Mouse (Mus musculus) liver, embryonic 11.5 days (tissue): ENCODE data around the gene Ada. TPM values are rescaled to one million over a fixed set of nuclear protein-coding genes. Genes with fewer than 3 reads are reported as not detected.

Experiments used
- ATAC-seq: fragments of 200-750 bp; cut with Nextera tagmentation; replicated peaks from 2 replicates; pipeline ENCODE4 v1.8.0; 2017; ENCODE audit warnings: moderate number of reproducible peaks, mild to moderate bottlenecking, moderate TSS enrichment, moderate library complexity; ENCODE audit not compliant: low FRiP score
- DNase-seq: peaks from one replicate; pipeline ENCODE4 v3.0.0-alpha.2; 2017; ENCODE audit warnings: low spot score
- H3K27ac ChIP-seq: fragments of 300-500 bp; sonication (generic); 2 replicates; pipeline ENCODE4 v1.5.1; 2014; ENCODE audit warnings: mild to moderate bottlenecking, low read depth, low read length, control low read depth
- H3K27me3 ChIP-seq: fragments of 300-500 bp; sonication (generic); replicated peaks from 2 replicates; pipeline ENCODE4 v1.6.1; 2014; ENCODE audit warnings: low read length, mixed read lengths; ENCODE audit not compliant: control insufficient read depth, insufficient read depth
- H3K36me3 ChIP-seq: fragments of 300-500 bp; sonication (generic); 2 replicates; pipeline ENCODE4 v1.6.1; 2014; ENCODE audit warnings: mild to moderate bottlenecking, low read length, moderate library complexity, mixed read lengths; ENCODE audit not compliant: control insufficient read depth, insufficient read depth
- H3K4me1 ChIP-seq: fragments of 300-500 bp; sonication (generic); replicated peaks from 2 replicates; pipeline ENCODE4 v1.6.1; 2014; ENCODE audit warnings: low read length, mixed read lengths; ENCODE audit not compliant: control insufficient read depth, insufficient read depth
- H3K4me2 ChIP-seq: fragments of 300-500 bp; sonication (generic); 2 replicates; pipeline ENCODE4 v1.6.1; 2014; ENCODE audit warnings: mild to moderate bottlenecking, control low read depth, moderate library complexity
- H3K4me3 ChIP-seq: fragments of 300-500 bp; sonication (generic); 2 replicates; pipeline ENCODE4 v1.5.1; 2014; ENCODE audit warnings: low read depth, low read length, control low read depth
- H3K9ac ChIP-seq: fragments of 300-500 bp; sonication (generic); 2 replicates; pipeline ENCODE4 v1.6.1; 2014; ENCODE audit warnings: low read depth, low read length, control low read depth
- H3K9me3 ChIP-seq: fragments of 300-500 bp; sonication (generic); 2 replicates; pipeline ENCODE4 v1.6.1; 2016; ENCODE audit warnings: low read length, inconsistent platforms, mixed read lengths; ENCODE audit not compliant: control insufficient read depth
- WGBS: fragments of 180-500 bp; shearing (Covaris S2); extraction: QIAGEN DNeasy Blood & Tissue Kit; methylation state at CpG from one replicate; pipeline ENCODE4 v1.1.7; 2014; 5-methylcytosine and 5-hydroxymethylcytosine counted together
- polyA plus RNA-seq: library from polyadenylated mRNA; unstranded; fragments of >200 nt; fragmentation: Nextera tagmentation; extraction: Ambion mirVana; gene quantifications from 2 replicates; pipeline ENCODE4 v1.2.1, GENCODE M21; 2014

Gene Ada
- polyA plus RNA-seq, 1 experiment from 2014 or later = 10.2 TPM

DNA sequence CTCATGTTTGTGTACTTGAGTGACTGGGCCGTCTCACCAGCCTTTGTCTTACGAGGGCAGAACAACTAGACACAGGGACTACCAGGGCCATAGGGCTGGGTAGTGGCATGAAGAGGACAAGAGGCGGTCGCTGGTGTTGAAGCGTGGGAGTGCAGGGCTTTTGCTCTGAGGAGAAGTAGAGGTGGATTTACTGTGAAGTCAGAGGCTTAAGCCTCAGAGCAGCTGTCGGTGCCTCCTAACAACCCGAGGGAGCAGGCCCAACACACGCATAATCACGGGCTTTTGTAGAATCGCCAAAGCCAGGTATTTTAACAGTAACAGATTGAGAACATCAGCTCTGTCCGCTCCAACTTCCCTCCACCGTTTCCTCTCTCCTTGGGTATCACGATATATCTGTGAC, 26.6 kb upstream of the Ada start:
- H3K4me2 ChIP-seq = no peak overlapping the region
- no peaks in the 10 kb centered on the region for H3K4me1 ChIP-seq
- H3K4me3 ChIP-seq = no peak overlapping the region
- no peak overlapping the region for H3K9ac ChIP-seq
- H3K36me3 ChIP-seq = no peaks in the 10 kb centered on the region
- no peak for ATAC-seq
- no peaks in the 10 kb centered on the region for H3K9me3 ChIP-seq
- no peak overlapping the region for H3K27ac ChIP-seq
- DNase-seq = no peak
- peaks cover 2% of the 10 kb centered on the region; the same call in 1 of the 2 replicates for H3K27me3 ChIP-seq
- 30% methylated on average over 13 of the region's 13 CpGs for WGBS

DNA sequence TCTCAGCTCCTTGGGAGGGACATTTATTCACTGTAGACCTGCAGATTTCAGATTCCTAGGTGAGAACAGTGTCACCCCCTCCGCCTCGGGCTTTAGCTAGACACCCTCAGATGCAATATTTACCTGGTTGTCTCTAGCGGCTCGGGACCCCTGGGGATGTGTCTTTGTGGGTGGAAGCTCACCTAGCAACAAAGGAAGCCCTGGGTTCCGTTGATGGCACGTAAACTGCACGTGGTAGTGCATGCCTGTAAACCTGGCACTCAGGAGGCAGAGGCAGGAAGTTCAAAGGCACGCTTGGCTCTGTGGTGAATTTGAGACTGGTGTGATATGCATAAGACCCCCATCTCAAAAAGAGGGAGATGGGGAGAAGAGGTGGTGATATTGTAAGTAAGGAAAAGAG, 20.7 kb upstream of the Ada start:
- H3K9me3 ChIP-seq = no peaks in the 10 kb centered on the region
- 77% methylated on average over 8 of the region's 8 CpGs for WGBS
- no peak overlapping the region for H3K4me3 ChIP-seq
- H3K4me1 ChIP-seq = no peaks in the 10 kb centered on the region
- H3K27ac ChIP-seq = no peak overlapping the region
- 0 out of 2 replicates have a peak, but pooled peaks cover 2% of the 10 kb centered on the region for H3K27me3 ChIP-seq
- no peak for ATAC-seq
- no peak for DNase-seq
- no peak overlapping the region for H3K9ac ChIP-seq
- H3K4me2 ChIP-seq = no peak overlapping the region
- no peaks in the 10 kb centered on the region for H3K36me3 ChIP-seq

DNA sequence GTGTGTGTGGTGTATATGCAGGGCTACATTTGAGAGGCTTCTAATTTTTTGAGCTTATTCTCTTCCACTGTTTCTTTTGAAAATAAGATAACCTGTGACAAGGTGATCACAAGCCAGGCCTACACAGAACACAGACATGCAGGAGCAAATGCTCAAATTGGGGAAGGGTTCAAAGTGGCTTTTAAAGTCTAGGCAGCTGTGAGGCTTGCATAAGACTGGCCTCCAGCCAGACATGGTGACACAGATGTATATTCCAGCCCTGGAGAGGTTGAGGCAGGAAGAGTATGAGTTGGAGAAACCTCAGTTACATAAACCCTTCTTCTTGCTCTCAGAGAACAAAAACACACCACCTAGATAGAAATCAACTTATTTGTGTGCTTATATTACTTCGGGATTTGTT, 16.9 kb upstream of the Ada start:
- Histone ChIP-seq H3K4me2 (no peak overlapping the region), H3K27me3 (no peaks in the 10 kb centered on the region), H3K9me3 (no peaks in the 10 kb centered on the region), H3K4me3 (no peak overlapping the region), H3K9ac (no peak overlapping the region), H3K4me1 (no peaks in the 10 kb centered on the region), H3K36me3 (no peaks in the 10 kb centered on the region), H3K27ac (no peak overlapping the region)
- DNase-seq (no peak), ATAC-seq (no peak)
- WGBS = 65% methylated on average over 1 of the region's 1 CpGs

DNA sequence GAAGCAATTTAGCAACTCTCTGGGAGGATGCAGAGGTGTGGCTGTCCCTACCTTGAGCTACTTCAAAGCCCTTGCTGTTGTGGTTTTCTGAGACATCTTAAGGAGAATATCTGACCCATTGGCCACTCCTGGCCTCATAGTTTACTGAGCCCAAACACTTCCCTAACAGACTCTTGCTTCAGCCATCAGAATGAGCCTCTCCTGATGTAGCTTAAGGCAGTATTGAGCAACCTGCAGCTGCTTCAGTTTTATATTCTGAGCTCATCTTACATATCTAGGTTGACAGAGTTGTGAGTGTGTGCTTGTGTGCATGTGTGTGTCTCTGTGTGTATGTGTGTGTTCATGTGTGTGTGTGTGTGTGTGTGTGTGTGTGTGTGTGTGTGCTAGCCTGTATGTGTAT, 16.2 kb upstream of the Ada start:
- ATAC-seq (no peak), DNase-seq (no peak)
- Histone ChIP-seq H3K4me1 (no peaks in the 10 kb centered on the region), H3K9ac (no peak overlapping the region), H3K27ac (no peak overlapping the region), H3K4me3 (no peak overlapping the region), H3K4me2 (no peak overlapping the region), H3K9me3 (no peaks in the 10 kb centered on the region), H3K36me3 (no peaks in the 10 kb centered on the region), H3K27me3 (no peaks in the 10 kb centered on the region)

DNA sequence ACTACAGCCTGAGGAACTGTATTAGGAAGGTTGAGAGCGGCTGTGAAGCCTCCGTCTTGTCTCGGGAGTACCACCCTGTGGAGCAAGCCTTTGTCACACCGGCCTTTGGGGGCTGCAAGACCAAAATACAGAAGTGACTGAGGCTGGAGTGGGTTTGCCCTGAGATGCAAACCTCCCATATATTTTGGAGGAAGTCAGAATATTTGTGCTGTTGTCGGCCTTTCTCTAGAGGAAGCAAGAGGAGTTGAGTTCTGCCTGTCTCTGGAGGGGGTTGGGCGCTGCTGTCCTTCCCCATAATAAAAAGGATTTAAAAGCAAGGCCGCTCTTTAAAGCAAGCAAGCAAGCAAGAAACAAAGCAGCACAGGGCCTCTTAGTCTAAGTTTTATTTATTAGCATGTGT, 11.4 kb upstream of the Ada start:
- Histone ChIP-seq H3K27ac (no peak overlapping the region), H3K4me2 (no peak overlapping the region), H3K4me1 (no peaks in the 10 kb centered on the region), H3K9ac (no peak overlapping the region), H3K36me3 (no peaks in the 10 kb centered on the region), H3K4me3 (no peak overlapping the region), H3K27me3 (no peaks in the 10 kb centered on the region), H3K9me3 (no peaks in the 10 kb centered on the region)
- ATAC-seq (no peak), DNase-seq (no peak)
- 74% methylated on average over 7 of the region's 7 CpGs for WGBS

DNA sequence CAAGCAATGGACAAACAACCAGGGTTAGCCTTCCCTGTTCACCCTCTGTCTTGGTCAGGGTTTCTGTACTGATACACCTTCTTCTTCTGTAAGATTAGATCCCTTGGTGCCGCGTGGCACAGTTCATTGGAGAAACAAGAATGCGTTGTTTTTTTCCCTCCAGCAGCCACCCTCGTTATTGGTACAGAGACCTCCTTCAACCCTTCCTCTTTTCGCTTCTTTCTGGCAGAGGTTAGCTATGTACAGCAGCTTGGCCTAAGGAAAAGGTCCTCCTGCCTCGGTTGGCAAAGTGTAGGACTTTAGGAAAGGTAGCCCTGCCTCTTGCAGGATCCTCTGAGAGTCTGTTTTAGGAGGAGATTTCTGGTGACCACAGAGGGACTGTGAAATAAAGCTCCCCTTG, 10.6 kb upstream of the Ada start:
- Histone ChIP-seq H3K36me3 (no peaks in the 10 kb centered on the region), H3K4me3 (no peak overlapping the region), H3K27ac (no peak overlapping the region), H3K27me3 (no peaks in the 10 kb centered on the region), H3K4me1 (no peaks in the 10 kb centered on the region), H3K9ac (no peak overlapping the region), H3K4me2 (no peak overlapping the region), H3K9me3 (no peaks in the 10 kb centered on the region)
- DNase-seq (no peak), ATAC-seq (no peak)
- WGBS = 70% methylated on average over 6 of the region's 6 CpGs

DNA sequence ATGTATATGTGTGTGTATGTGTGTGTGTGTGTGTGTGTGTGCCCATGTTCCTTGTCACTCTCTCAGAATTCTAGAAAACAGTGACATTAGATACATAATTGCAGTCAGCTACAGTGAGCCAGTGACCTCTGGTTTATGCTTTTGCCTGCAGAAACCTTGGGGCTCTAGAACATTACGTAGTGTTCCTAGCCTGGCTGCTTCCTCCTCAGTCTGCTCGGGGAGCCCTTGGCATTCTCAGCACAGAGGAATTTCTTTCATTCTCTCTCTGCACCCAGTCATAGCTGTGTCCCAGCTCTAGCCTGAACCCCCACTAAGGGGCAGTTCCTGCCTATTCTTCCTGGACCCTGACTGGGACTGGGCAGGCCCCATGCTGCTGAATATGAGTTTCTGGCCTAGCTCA, 8.1 kb upstream of the Ada start:
- Histone ChIP-seq H3K36me3 (no peaks in the 10 kb centered on the region), H3K4me2 (no peak overlapping the region), H3K27me3 (no peaks in the 10 kb centered on the region), H3K4me3 (no peak overlapping the region), H3K4me1 (no peaks in the 10 kb centered on the region), H3K27ac (no peak overlapping the region), H3K9ac (no peak overlapping the region), H3K9me3 (no peaks in the 10 kb centered on the region)
- ATAC-seq (no peak), DNase-seq (no peak)
- 69% methylated on average over 2 of the region's 2 CpGs for WGBS

DNA sequence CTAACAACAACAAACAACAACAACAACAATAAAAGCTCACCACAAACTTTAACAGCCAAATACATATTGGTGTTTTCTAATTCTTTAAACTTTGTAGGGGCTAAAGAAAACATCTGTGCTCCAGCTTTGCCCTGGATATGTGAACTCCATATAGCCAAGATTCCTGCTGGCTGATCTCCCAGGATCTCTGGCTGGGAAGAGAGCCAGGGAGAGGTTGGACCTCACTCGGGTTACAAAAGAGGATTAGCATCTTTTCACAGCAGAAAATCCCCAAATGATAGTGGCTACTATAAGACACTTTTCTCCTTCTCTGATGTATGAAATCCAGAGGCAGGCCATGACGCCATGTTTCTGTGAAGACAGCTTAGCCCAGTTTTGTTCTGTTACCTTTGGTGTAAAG, 6.7 kb upstream of the Ada start:
- H3K36me3 ChIP-seq = no peaks in the 10 kb centered on the region
- H3K27ac ChIP-seq = no peak overlapping the region
- H3K9ac ChIP-seq = no peak overlapping the region
- no peak for ATAC-seq
- no peak overlapping the region for H3K4me3 ChIP-seq
- no peak overlapping the region for H3K4me2 ChIP-seq
- H3K27me3 ChIP-seq = no peaks in the 10 kb centered on the region
- H3K4me1 ChIP-seq = no peaks in the 10 kb centered on the region
- WGBS = 56% methylated on average over 2 of the region's 2 CpGs
- H3K9me3 ChIP-seq = no peaks in the 10 kb centered on the region
- DNase-seq = no peak

DNA sequence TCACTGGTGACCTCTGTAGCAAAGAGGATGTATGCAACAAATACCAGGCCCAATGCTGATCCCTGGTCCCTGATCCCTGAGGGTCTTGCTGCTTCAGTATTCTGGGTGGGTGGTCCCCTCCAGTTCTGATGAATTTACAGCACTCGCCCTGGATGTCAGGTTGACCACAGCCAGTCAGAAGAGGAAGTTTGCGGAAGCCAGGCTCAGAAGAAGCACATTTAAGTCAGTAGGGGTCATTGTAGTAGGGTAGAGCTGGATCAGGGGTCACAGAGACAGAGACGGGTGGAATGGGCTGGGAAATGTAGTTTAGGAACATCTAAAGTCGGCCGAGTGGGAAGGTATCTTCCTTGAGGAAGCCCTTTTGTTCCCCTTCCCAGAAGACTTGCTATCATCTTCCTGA, 4.2 kb upstream of the Ada start:
- Histone ChIP-seq H3K27me3 (0 out of 2 replicates have a peak, but pooled peaks cover 3% of the 10 kb centered on the region), H3K4me2 (no peak overlapping the region), H3K4me3 (no peak overlapping the region), H3K9ac (no peak overlapping the region), H3K36me3 (no peaks in the 10 kb centered on the region), H3K27ac (no peak overlapping the region), H3K4me1 (0 out of 2 replicates have a peak, but pooled peaks cover 5% of the 10 kb centered on the region), H3K9me3 (no peaks in the 10 kb centered on the region)
- ATAC-seq (no peak), DNase-seq (no peak)
- 46% methylated on average over 5 of the region's 5 CpGs for WGBS
